Mouse (Mus musculus) kidney, embryonic 14.5 days (tissue): Measurements from ENCODE around the gene Arhgef9. TPM values are rescaled to one million over a fixed set of nuclear protein-coding genes. Genes with fewer than 3 reads are reported as not detected.

Experiments used
- ATAC-seq: fragments of 200-750 bp; cut with Nextera tagmentation; 2 replicates; pipeline ENCODE4 v1.8.0; 2017; ENCODE audit warnings: moderate number of reproducible peaks, mild to moderate bottlenecking, moderate TSS enrichment, moderate library complexity; ENCODE audit not compliant: low FRiP score, low TSS enrichment
- H3K27ac ChIP-seq: fragments of 300-500 bp; sonication (generic); 2 replicates; pipeline ENCODE4 v1.5.1; 2014; ENCODE audit warnings: low read depth, mild to moderate bottlenecking, low read length, moderate library complexity, mixed read lengths
- H3K27me3 ChIP-seq: fragments of 300-500 bp; sonication (generic); 2 replicates; pipeline ENCODE4 v1.6.1; 2014; ENCODE audit warnings: mild to moderate bottlenecking, low read length; ENCODE audit not compliant: control insufficient read depth, insufficient read depth
- H3K36me3 ChIP-seq: fragments of 300-500 bp; sonication (generic); 2 replicates; pipeline ENCODE4 v1.6.1; 2014; ENCODE audit warnings: low read length, mixed read lengths; ENCODE audit not compliant: control insufficient read depth, insufficient read depth
- H3K4me1 ChIP-seq: fragments of 300-500 bp; sonication (generic); 2 replicates; pipeline ENCODE4 v1.6.1; 2014; ENCODE audit warnings: low read length, mixed read lengths; ENCODE audit not compliant: control insufficient read depth, insufficient read depth
- H3K4me2 ChIP-seq: fragments of 300-500 bp; sonication (generic); replicated peaks from 2 replicates; pipeline ENCODE4 v1.6.1; 2014; ENCODE audit warnings: low read depth, mild to moderate bottlenecking, low read length
- H3K4me3 ChIP-seq: fragments of 300-500 bp; sonication (generic); 2 replicates; pipeline ENCODE4 v1.5.1; 2014; ENCODE audit warnings: mild to moderate bottlenecking, low read length
- H3K9ac ChIP-seq: fragments of 300-500 bp; sonication (generic); 2 replicates; pipeline ENCODE4 v1.6.1; 2014; ENCODE audit warnings: low read depth, mild to moderate bottlenecking, low read length, moderate library complexity
- H3K9me3 ChIP-seq: fragments of 300-500 bp; sonication (generic); 2 replicates; pipeline ENCODE4 v1.6.1; 2016; ENCODE audit warnings: low read length; ENCODE audit not compliant: control insufficient read depth
- WGBS: fragments of 180-500 bp; shearing (Covaris S2); extraction: QIAGEN DNeasy Blood & Tissue Kit; methylation state at CpG from one replicate; pipeline ENCODE4 v1.1.7; 2014; 5-methylcytosine and 5-hydroxymethylcytosine counted together
- polyA plus RNA-seq: library from polyadenylated mRNA; unstranded; fragments of >200 nt; fragmentation: Nextera tagmentation; extraction: Ambion mirVana; gene quantifications from 2 replicates; pipeline ENCODE4 v1.2.1, GENCODE M21; 2014

The Arhgef9 gene
- polyA plus RNA-seq, 1 experiment from 2014 or later = 13.8 TPM

DNA sequence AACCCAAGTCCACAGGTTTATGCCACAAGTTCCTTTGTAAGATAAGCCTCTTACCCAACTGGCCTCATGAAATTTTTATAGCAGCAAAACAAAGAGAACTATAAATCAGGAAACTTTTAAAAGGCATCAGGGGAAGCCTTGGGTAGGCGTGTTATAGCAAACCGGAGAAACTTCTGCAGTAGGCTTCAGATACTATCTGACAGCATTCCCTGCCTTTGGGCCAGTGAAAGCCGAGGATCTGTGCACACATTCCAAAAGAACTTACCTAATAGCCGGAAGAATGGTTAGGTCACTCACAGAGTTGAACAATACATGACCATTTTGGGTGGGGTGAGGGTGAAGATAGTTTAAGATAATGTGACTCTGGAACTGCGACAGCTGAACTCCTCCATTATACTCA lies 168.7 kb downstream of the Arhgef9 start:
- WGBS = 49% methylated on average over 5 of the region's 5 CpGs
- no peak overlapping the region for H3K27ac ChIP-seq
- H3K4me3 ChIP-seq = no peak overlapping the region
- no peaks in the 10 kb centered on the region for H3K9me3 ChIP-seq
- H3K9ac ChIP-seq = no peak overlapping the region
- no peaks in the 10 kb centered on the region for H3K27me3 ChIP-seq
- ATAC-seq = no peak
- H3K4me1 ChIP-seq = no peaks in the 10 kb centered on the region
- no peaks in the 10 kb centered on the region for H3K36me3 ChIP-seq
- no peak overlapping the region for H3K4me2 ChIP-seq

DNA sequence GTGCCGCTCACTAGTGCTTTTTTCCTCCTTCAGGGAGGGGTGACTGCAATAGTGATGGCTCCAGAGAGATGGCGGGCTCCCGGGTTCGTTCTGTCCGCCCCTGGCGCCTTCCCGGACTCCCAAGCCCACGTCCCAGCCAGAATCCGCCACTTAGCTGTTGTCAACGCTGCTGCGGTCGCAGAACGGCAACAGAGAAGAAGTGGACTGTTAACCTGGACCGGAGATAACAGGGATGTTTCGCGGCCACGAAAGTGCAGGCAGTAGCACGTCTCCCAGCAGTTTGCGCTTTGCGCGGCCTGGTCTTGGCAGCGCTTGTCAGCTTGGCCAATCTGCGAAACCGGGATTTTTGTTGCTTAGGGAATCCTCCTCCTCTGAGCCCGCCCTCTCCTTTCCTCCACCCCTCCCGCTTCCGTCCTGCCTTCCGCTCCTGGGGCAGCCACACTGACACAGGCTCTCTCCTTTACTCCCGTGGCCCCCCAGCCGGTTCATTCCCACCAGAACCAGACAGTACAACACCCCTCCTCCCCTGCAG lies 170.2 kb downstream of the Arhgef9 start, which contains the start of gene Spin4:
TSS of gene Spin4 (minus strand) at position 322 of the 532 bp plus-strand sequence.
- H3K4me3 ChIP-seq = peak within 1 kb of the TSS; percentile 52
- H3K27ac ChIP-seq = peak within 1 kb of the TSS; percentile 92
- H3K27me3 ChIP-seq = no peaks in the 10 kb centered on the region
- peak within 1 kb of the TSS; percentile 60 for H3K9ac ChIP-seq
- ATAC-seq = peak; percentile 99
- peak within 1 kb of the TSS; percentile 51 for H3K4me2 ChIP-seq
- H3K9me3 ChIP-seq = no peaks in the 10 kb centered on the region
- no peaks in the 10 kb centered on the region for H3K36me3 ChIP-seq
- H3K4me1 ChIP-seq = no peaks in the 10 kb centered on the region
- WGBS = 23% methylated on average over 30 of the region's 30 CpGs

DNA sequence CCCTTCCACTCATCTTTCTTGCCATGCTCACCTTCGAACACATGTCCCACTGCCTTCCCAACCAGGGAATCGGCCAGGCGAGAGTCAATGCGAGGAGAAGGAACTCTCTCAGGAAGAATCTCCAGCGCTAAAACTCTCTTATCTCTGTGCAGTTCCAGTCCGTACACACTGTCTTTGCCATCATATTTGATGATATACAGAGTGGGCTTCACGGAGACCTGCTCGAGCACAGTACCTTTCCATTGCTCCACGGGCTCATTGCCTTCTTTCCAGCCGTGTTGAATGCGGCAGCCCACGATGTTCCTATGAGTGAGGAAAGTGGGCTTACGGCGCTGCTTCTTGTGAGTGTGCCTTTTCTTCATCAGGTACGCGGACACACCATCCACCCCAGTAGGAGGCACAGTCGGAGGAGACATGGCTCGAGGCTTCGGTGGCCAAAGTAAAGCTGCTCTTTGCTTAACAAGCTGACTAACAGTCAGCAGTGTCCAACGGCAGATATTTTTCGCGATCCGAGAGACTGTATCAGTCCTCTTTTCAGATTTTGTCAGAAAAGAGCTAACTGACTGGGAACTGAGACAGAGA lies 170.8 kb downstream of the Arhgef9 start:
- Histone ChIP-seq H3K27me3 (no peaks in the 10 kb centered on the region), H3K9ac (peak overlapping the region; percentile 60), H3K36me3 (no peaks in the 10 kb centered on the region), H3K4me2 (peak overlapping the region; percentile 51), H3K9me3 (no peaks in the 10 kb centered on the region), H3K4me1 (no peaks in the 10 kb centered on the region), H3K27ac (peak overlapping the region; percentile 92), H3K4me3 (peak overlapping the region; percentile 52)
- peak; percentile 64; the same call in 1 of the 2 replicates for ATAC-seq
- WGBS = 27% methylated on average over 23 of the region's 23 CpGs

- Histone ChIP-seq H3K4me2 (no peak overlapping the region), H3K27me3 (no peaks in the 10 kb centered on the region), H3K9ac (no peak overlapping the region), H3K9me3 (no peaks in the 10 kb centered on the region), H3K4me1 (no peaks in the 10 kb centered on the region), H3K4me3 (no peak overlapping the region), H3K27ac (no peak overlapping the region), H3K36me3 (no peaks in the 10 kb centered on the region)
- ATAC-seq = no peak
- WGBS = 31% methylated on average over 4 of the region's 4 CpGs
Observed at GRCm38 (mm10) chrX:95012033-95012432, 184.6 kb downstream of the Arhgef9 start.

Other genes with a start within 250 kb of the Arhgef9 start
- gene Spin4, start 170.2 kb downstream of the Arhgef9 start, polyA plus RNA-seq = 7.0 and 9.4 TPM in 2 replicates
- gene Amer1, start 248.0 kb upstream of the Arhgef9 start, polyA plus RNA-seq = 9.8 and 10.2 TPM in 2 replicates